In the genomic region with DNA sequence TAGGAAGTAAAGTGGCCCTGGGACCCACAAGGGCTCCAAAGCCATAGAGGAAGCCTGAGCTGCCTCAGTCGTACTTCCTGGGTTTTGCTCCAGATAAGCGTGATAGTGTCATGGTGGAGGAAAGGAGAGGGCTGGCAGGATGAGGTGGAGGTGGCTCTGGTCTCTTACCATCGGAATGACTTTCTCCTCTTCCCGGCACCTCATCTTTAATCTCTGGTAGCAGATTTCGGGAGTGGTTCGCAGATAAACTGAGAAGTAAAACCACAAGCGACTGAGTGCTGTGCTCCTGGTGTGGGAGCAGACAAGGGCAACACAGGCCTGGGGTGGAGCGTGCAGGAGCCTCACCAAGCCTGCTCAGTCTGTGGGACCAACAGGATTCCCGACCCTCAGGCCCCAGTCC, we compare ENCODE assay signal across 14 mouse cellular contexts.
"Had no signal": no experiment of that assay in that cellular context is flagged by ENCODE, and none has a peak within 500 bp of the region (broad histone marks: within the 10 kb centered on the region; RNA-seq: fewer than 3 reads in every experiment).

No protein-coding gene starts in this region.

- H3K27me3 ChIP-seq: midbrain, embryonic 12.5 days had no signal

- H3K4me2 ChIP-seq: midbrain, embryonic 12.5 days had no signal

- H3K9me3 ChIP-seq: limb, embryonic 10.5 days; midbrain, embryonic 12.5 days had no signal

- H3K4me3 ChIP-seq: layer of hippocampus, adult 2 months; left cerebral cortex, adult 2 months; limb, embryonic 10.5 days; midbrain, embryonic 12.5 days had no signal

- DNase-seq: kidney, adult 11 months; kidney, adult 9 months; kidney, postnatal 36 days; lung, adult 2 months; lung, postnatal 36 days; right cerebral cortex, postnatal 14 days; thymus, postnatal 4 days had no signal

- H3K9ac ChIP-seq: midbrain, embryonic 12.5 days had no signal

- H3K4me1 ChIP-seq: limb, embryonic 10.5 days; midbrain, embryonic 12.5 days had no signal

- ATAC-seq: lung, postnatal 0 days; midbrain, embryonic 16.5 days had no signal

- H3K27ac ChIP-seq: kidney, postnatal 0 days; layer of hippocampus, adult 2 months; left cerebral cortex, adult 2 months; limb, embryonic 10.5 days; midbrain, embryonic 12.5 days had no signal
